Mouse (Mus musculus) midbrain, embryonic 16.5 days (tissue): ENCODE data around the gene Col18a1. TPM values are rescaled to one million over a fixed set of nuclear protein-coding genes. Genes with fewer than 3 reads are reported as not detected.

Experiments
- ATAC-seq: fragments of 200-750 bp; cut with Nextera tagmentation; 2 replicates; pipeline ENCODE4 v1.8.0; 2017; ENCODE audit warnings: moderate TSS enrichment
- H3K27ac ChIP-seq: fragments of 300-500 bp; sonication (generic); 2 replicates; pipeline ENCODE4 v1.5.1; 2014; ENCODE audit warnings: mild to moderate bottlenecking, low read length, mixed read lengths
- H3K27me3 ChIP-seq: fragments of 300-500 bp; sonication (generic); 2 replicates; pipeline ENCODE4 v1.6.1; 2014; ENCODE audit warnings: low read depth, low read length, mixed read lengths; ENCODE audit not compliant: control insufficient read depth, insufficient read depth
- H3K36me3 ChIP-seq: fragments of 300-500 bp; sonication (generic); 2 replicates; pipeline ENCODE4 v1.6.1; 2014; ENCODE audit warnings: mild to moderate bottlenecking, low read length, moderate library complexity, mixed read lengths; ENCODE audit not compliant: control insufficient read depth, insufficient read depth
- H3K4me1 ChIP-seq: fragments of 300-500 bp; sonication (generic); 2 replicates; pipeline ENCODE4 v1.6.1; 2014; ENCODE audit warnings: mild to moderate bottlenecking, low read length, mixed read lengths; ENCODE audit not compliant: control insufficient read depth, insufficient read depth
- H3K4me2 ChIP-seq: fragments of 300-500 bp; sonication (generic); 2 replicates; pipeline ENCODE4 v1.6.1; 2014; ENCODE audit warnings: mild to moderate bottlenecking, low read length, mixed read lengths
- H3K4me3 ChIP-seq: fragments of 300-500 bp; sonication (generic); 2 replicates; pipeline ENCODE4 v1.5.1; 2014; ENCODE audit warnings: low read depth, mild to moderate bottlenecking, low read length, moderate library complexity, mixed read lengths
- H3K9ac ChIP-seq: fragments of 300-500 bp; sonication (generic); 2 replicates; pipeline ENCODE4 v1.6.1; 2014; ENCODE audit warnings: low read depth, low read length, mixed read lengths
- H3K9me3 ChIP-seq: fragments of 300-500 bp; sonication (generic); replicated peaks from 2 replicates; pipeline ENCODE4 v1.6.1; 2014; ENCODE audit warnings: mild to moderate bottlenecking, low read length, mixed read lengths; ENCODE audit not compliant: control insufficient read depth, poor library complexity, severe bottlenecking
- WGBS: fragments of 180-500 bp; shearing (Covaris S2); extraction: QIAGEN DNeasy Blood & Tissue Kit; methylation state at CpG from one replicate; pipeline ENCODE4 v1.1.7; 2014; 5-methylcytosine and 5-hydroxymethylcytosine counted together
- polyA plus RNA-seq: library from polyadenylated mRNA; unstranded; fragments of >200 nt; fragmentation: Nextera tagmentation; extraction: Ambion mirVana; gene quantifications from 2 replicates; pipeline ENCODE4 v1.2.1, GENCODE M21; 2015

The Col18a1 gene
- polyA plus RNA-seq, 1 experiment from 2014 or later = 20.4 TPM

DNA sequence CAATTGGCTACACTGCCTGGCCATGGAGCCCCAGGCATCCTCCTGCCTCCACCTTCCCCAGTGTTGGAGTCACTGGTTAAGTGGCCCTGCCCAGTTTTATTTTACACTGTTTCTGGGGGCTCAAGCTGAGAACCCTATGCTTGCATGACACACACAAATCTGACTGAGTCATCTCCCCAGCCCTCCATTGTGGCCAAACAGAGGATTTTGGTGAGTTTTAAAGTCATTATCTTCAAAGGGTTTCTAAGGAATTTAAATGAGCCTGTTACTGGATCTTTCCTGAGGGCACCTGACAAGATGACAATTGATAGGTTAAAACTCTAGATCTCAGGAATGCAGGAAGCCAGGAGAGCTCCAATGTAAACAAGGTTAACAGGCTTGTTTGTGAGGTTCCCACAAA lies 27.1 kb upstream of the Col18a1 start:
- H3K9ac ChIP-seq = no peak overlapping the region
- ATAC-seq = no peak
- no peaks in the 10 kb centered on the region for H3K36me3 ChIP-seq
- H3K9me3 ChIP-seq = no peaks in the 10 kb centered on the region
- no peak overlapping the region for H3K4me2 ChIP-seq
- no peak overlapping the region for H3K4me3 ChIP-seq
- H3K4me1 ChIP-seq = peaks cover 10% of the 10 kb centered on the region
- H3K27me3 ChIP-seq = no peaks in the 10 kb centered on the region
- no peak overlapping the region for H3K27ac ChIP-seq

DNA sequence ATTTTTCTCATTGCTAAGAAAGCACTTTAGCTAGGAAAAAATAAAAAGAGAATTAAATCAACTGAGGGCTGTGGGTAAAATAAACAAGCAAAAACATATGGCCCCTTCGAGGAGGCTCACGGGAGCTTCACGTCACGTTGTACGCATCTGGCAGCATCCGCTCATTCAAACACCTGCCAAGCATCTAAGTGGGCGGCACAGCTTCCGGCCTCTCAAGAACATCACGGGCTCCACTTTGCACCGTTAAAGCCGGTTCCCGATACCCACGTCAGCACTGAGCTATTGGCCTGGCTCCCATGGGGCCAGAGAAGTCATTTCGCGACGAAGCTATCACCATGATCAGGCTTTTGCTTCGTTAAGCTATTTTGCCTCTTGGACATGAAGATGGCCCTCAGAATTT lies 26.4 kb upstream of the Col18a1 start:
- Histone ChIP-seq H3K4me2 (no peak overlapping the region), H3K36me3 (no peaks in the 10 kb centered on the region), H3K9ac (no peak overlapping the region), H3K4me1 (peaks cover 10% of the 10 kb centered on the region), H3K4me3 (no peak overlapping the region), H3K27ac (no peak overlapping the region), H3K27me3 (no peaks in the 10 kb centered on the region), H3K9me3 (no peaks in the 10 kb centered on the region)
- ATAC-seq = no peak
- WGBS = 79% methylated on average over 17 of the region's 17 CpGs

DNA sequence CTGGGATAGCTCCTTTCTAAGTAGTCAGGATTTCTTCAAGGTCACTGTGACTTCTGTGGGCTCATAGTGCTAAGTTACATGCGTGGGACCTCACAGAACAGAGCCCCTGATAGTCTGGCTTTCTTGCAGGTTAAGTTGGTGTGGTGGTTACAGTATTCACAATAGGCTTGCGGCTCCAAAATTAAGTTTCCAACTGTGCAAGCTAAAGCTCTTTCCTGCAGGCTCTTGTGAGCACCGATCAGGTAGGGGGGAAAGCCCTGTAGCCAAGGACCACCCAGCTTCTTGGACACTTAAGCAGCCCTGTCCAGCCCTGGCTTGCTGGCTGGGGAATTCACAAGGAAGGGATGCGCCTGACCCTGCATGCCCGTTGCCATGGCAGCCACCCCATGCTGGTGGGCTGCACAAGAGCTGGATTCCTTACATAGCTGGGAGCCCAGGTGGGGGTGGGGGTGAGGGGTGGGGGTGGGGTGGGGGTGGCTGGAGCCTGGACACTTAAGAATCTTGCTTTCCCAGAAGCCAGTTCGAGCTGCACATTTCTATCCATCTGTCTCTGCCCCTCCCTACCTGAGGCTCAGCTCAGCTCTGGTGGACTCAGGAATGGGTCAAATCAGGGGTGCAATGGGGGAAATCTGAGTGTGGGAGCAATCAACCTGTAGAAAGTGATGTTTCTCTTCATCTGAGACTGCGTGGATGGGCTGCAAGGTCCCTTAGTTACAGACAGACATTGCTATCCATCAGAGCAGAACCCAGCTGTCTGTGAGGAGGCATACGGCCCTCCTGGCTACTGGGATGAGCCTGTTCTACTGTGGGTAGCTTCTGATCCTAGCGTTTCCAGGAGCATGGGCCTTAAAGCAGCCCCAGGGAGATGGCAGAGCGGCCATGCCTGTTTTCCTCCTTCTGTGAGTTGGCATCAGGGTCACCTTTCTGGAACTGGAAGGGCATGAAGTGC lies 24.9 kb upstream of the Col18a1 start:
- Histone ChIP-seq H3K9me3 (no peaks in the 10 kb centered on the region), H3K4me3 (no peak overlapping the region), H3K27me3 (no peaks in the 10 kb centered on the region), H3K27ac (no peak overlapping the region; the same call in 1 of the 2 replicates), H3K4me2 (no peak overlapping the region), H3K36me3 (no peaks in the 10 kb centered on the region), H3K9ac (no peak overlapping the region), H3K4me1 (peaks cover 10% of the 10 kb centered on the region)
- ATAC-seq = peak; percentile 66
- WGBS = 13% methylated on average over 10 of the region's 10 CpGs

DNA sequence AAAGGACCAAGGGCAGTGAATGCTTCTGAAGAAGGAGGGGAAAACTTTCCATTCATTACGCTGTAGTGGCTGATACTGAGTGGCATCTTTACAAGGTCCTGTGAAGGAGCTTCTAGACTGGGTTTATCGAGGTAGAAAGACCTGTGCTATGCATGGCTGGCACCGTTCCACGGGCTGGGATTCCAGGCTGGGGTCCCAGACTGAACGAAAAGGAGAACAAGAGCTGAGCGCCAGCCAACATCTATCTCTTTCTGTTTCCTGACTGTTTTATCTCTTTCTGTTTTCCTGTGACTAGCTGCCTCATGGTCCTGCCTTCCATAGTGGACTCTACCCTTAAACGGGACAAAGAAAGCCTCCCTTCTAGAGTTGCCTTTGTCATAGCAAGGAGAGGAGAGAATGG lies 21.1 kb upstream of the Col18a1 start:
- 83% methylated on average over 7 of the region's 7 CpGs for WGBS
- no peak overlapping the region for H3K4me3 ChIP-seq
- no peak for ATAC-seq
- H3K4me2 ChIP-seq = no peak overlapping the region
- no peak overlapping the region for H3K9ac ChIP-seq
- peaks cover 10% of the 10 kb centered on the region for H3K4me1 ChIP-seq
- H3K27ac ChIP-seq = no peak overlapping the region
- no peaks in the 10 kb centered on the region for H3K27me3 ChIP-seq
- H3K36me3 ChIP-seq = no peaks in the 10 kb centered on the region
- H3K9me3 ChIP-seq = no peaks in the 10 kb centered on the region

DNA sequence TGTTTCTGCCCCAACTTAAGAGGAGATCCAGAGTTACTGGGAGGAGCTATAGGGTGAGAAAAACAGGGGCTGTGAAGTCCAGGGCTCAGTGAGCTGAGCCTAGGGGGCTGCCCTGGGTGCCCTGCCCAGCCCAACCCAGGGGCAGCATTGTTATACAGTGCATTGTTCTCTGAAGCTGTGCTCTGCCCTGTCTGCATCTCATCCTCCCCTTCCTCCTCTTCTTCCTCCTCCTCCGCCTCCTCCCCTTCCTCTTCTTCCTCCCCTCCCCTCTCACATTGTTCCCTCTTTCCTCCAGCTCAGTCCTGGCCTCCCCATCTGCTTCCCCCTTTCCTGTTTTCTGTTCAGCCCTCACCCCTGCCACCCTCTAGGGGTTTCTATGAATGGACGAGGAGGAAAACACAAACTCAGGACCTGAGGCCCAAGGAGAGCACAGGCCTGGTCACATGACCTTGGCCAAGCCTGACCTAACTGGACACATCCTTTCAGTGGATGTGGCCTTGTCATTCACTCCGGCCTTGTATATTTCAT lies 16.5 kb upstream of the Col18a1 start:
- Histone ChIP-seq H3K4me1 (no peaks in the 10 kb centered on the region), H3K4me3 (no peak overlapping the region), H3K4me2 (no peak overlapping the region), H3K9ac (no peak overlapping the region), H3K27me3 (no peaks in the 10 kb centered on the region), H3K36me3 (no peaks in the 10 kb centered on the region), H3K9me3 (no peaks in the 10 kb centered on the region), H3K27ac (no peak overlapping the region)
- ATAC-seq = no peak
- WGBS = 67% methylated on average over 3 of the region's 3 CpGs

DNA sequence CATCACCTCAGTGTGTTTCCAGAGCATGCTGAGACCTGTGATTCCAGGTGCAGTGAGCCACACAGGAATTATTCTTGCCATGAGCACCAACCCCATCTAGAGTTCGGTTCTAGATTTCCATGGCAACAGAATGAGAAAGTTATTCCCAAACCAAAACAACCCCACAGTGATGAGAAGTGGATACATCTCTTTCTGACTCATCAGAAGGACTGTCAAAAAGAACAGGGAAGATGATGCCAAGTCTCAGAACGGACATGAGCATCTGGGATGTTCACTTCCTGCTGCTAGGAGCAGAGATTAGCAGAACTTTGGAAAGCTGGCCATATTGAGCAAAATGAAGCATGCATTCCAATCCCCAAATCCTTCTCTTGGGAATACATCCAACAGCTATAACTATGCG lies 13.8 kb upstream of the Col18a1 start:
- Histone ChIP-seq H3K27me3 (no peaks in the 10 kb centered on the region), H3K27ac (no peak overlapping the region), H3K4me2 (no peak overlapping the region), H3K9ac (no peak overlapping the region), H3K4me1 (no peaks in the 10 kb centered on the region), H3K36me3 (no peaks in the 10 kb centered on the region), H3K4me3 (no peak overlapping the region), H3K9me3 (no peaks in the 10 kb centered on the region)
- no peak for ATAC-seq
- 83% methylated on average over 3 of the region's 3 CpGs for WGBS

DNA sequence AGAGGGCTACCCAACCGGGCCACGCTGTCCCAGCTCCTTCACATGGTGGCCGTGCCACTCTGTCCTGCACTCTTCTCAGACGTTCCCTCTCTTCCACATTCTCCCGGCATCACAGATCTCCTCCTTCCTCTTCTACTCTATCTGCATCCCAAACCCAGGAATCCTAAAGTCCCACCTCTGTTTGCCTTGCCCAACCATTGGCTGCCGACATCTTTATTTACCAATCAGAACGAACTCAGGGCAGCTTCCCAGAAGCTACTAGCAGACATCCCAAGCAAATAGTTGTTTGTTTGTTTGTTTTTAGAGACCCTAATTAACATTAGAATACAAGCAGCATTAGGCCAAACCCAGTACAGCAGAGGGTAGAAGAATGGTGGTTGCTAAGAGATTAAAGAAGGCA lies 12.3 kb upstream of the Col18a1 start:
- H3K27me3 ChIP-seq = no peaks in the 10 kb centered on the region
- no peak overlapping the region for H3K4me3 ChIP-seq
- H3K27ac ChIP-seq = no peak overlapping the region
- H3K4me1 ChIP-seq = no peaks in the 10 kb centered on the region
- no peak for ATAC-seq
- H3K9ac ChIP-seq = no peak overlapping the region
- WGBS = 80% methylated on average over 7 of the region's 7 CpGs
- H3K36me3 ChIP-seq = no peaks in the 10 kb centered on the region
- no peaks in the 10 kb centered on the region for H3K9me3 ChIP-seq
- H3K4me2 ChIP-seq = no peak overlapping the region

DNA sequence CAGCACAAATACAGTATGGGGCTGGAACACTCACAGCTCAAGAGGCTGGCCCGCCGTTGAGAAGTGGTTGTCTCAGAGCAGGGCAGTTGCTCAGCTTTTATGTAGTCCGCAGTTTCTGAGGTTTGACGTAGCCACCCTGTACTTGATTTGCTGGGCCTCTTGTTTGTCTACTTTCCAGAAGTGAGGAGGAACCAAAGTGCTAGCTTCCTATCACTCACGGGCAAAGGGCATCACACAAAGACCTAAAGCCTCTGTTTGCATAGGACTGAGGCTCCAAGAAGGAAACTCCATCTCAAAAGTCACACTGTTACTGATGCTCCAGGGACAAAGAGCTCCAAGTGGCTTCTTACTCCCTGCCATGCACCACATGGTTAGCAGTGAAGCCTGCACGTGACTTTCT lies 4.1 kb upstream of the Col18a1 start:
- Histone ChIP-seq H3K27ac (no peak overlapping the region), H3K4me1 (peaks cover 14% of the 10 kb centered on the region), H3K36me3 (no peaks in the 10 kb centered on the region), H3K9me3 (no peaks in the 10 kb centered on the region), H3K9ac (no peak overlapping the region), H3K4me3 (no peak overlapping the region), H3K4me2 (no peak overlapping the region), H3K27me3 (peaks cover 16% of the 10 kb centered on the region)
- WGBS = 91% methylated on average over 6 of the region's 6 CpGs
- ATAC-seq = no peak

DNA sequence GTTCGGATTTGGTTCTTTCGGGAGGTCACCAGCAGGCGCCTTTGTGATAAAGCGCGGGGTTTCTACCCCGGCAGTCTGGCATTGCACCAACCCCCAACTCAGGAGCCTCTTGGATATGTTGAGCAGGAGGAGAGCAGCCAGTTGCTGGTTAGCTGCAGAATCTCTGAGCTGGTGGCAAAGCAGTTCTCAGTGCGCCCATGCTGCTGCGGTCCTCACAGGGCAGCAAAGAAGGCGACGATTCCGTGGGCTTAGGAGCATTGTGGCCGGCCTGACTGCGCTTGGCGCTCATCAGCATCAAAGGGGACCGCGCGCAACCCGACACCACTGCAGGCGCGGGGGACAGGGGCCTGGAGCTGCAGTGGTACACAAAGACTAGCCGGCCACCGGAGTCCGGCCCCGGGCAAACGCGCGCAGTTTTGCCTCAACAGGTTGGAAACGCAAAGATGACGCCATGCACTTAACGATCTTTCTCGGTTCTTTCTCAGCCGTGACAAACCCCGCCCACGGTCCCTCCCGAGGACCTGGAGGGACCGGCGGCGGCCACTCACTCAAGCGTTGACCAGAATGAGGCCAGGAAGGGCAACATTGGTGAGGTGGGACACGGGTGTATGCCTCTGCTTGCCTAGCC lies 916 bp downstream of the Col18a1 start:
- Histone ChIP-seq H3K4me2 (peak overlapping the region; percentile 89), H3K9ac (peak overlapping the region; percentile 56; the same call in 1 of the 2 replicates), H3K4me1 (peaks cover 18% of the 10 kb centered on the region), H3K36me3 (no peaks in the 10 kb centered on the region), H3K4me3 (peak overlapping the region; percentile 44), H3K27ac (no peak overlapping the region), H3K9me3 (no peaks in the 10 kb centered on the region), H3K27me3 (peaks cover 21% of the 10 kb centered on the region)
- ATAC-seq = no peak
- WGBS = under 1% methylated on average over 40 of the region's 40 CpGs
